Mouse (Mus musculus): ENCODE data around the gene Ramp1.
A peak's percentile ranks its signal among the peaks of the same experiment; 100 is the strongest.

Gene Ramp1

GRCm38 (mm10) chr1:91201122-91201521 lies 21.5 kb downstream of the Ramp1 start:
- no peak for DNase-seq (ENCODE audit: low spot score)

- no peak for DNase-seq (ENCODE audit: low spot score)
Observed at GRCm38 (mm10) chr1:91204221-91204765, 24.7 kb downstream of the Ramp1 start.

GRCm38 (mm10) chr1:91205651-91206050 lies 26.0 kb downstream of the Ramp1 start:
- no peak for DNase-seq (ENCODE audit: low spot score)

- no peak for DNase-seq (ENCODE audit: low spot score)
Observed at GRCm38 (mm10) chr1:91206336-91206735, 26.7 kb downstream of the Ramp1 start.

GRCm38 (mm10) chr1:91206873-91207272 lies 27.3 kb downstream of the Ramp1 start:
- no peak for DNase-seq (ENCODE audit: low spot score)

- peak; percentile 56 for DNase-seq (ENCODE audit: low spot score)
Observed at GRCm38 (mm10) chr1:91207334-91208074, 27.9 kb downstream of the Ramp1 start.

GRCm38 (mm10) chr1:91209343-91209742 lies 29.7 kb downstream of the Ramp1 start:
- DNase-seq (ENCODE audit: low spot score): no peak

GRCm38 (mm10) chr1:91209785-91210184 lies 30.2 kb downstream of the Ramp1 start:
- DNase-seq (ENCODE audit: low spot score): no peak

- DNase-seq (ENCODE audit: low spot score): peak; percentile 64
Observed at GRCm38 (mm10) chr1:91211099-91211498, 31.5 kb downstream of the Ramp1 start.

- no peak for DNase-seq (ENCODE audit: low spot score)
Observed at GRCm38 (mm10) chr1:91211591-91212008, 32.0 kb downstream of the Ramp1 start.

GRCm38 (mm10) chr1:91215264-91215663 lies 35.6 kb downstream of the Ramp1 start:
- DNase-seq (ENCODE audit: low spot score): no peak

- DNase-seq (ENCODE audit: low spot score): no peak
Observed at GRCm38 (mm10) chr1:91215981-91216380, 36.4 kb downstream of the Ramp1 start.

GRCm38 (mm10) chr1:91216504-91217267 lies 37.1 kb downstream of the Ramp1 start:
- DNase-seq (ENCODE audit: low spot score): no peak

- DNase-seq (ENCODE audit: low spot score): no peak
Observed at GRCm38 (mm10) chr1:91219641-91220321, 40.2 kb downstream of the Ramp1 start.

- DNase-seq (ENCODE audit: low spot score): no peak
Observed at GRCm38 (mm10) chr1:91220322-91220672, 40.7 kb downstream of the Ramp1 start.

- DNase-seq (ENCODE audit: low spot score): no peak
Observed at GRCm38 (mm10) chr1:91226562-91226961, 46.9 kb downstream of the Ramp1 start.

GRCm38 (mm10) chr1:91227381-91228054 lies 47.9 kb downstream of the Ramp1 start:
- DNase-seq (ENCODE audit: low spot score): no peak

- DNase-seq (ENCODE audit: low spot score): no peak
Observed at GRCm38 (mm10) chr1:91231142-91231541, 51.5 kb downstream of the Ramp1 start.

GRCm38 (mm10) chr1:91231896-91232295 lies 52.3 kb downstream of the Ramp1 start:
- peak; percentile 64 for DNase-seq (ENCODE audit: low spot score)

GRCm38 (mm10) chr1:91235395-91235794 lies 55.8 kb downstream of the Ramp1 start:
- no peak for DNase-seq (ENCODE audit: low spot score)

- DNase-seq (ENCODE audit: low spot score): no peak
Observed at GRCm38 (mm10) chr1:91237676-91238075, 58.1 kb downstream of the Ramp1 start.

- DNase-seq (ENCODE audit: low spot score): peak; percentile 71
Observed at GRCm38 (mm10) chr1:91239112-91239511, 59.5 kb downstream of the Ramp1 start.
